Mouse (Mus musculus): ENCODE measurements around the gene Adarb1. TPM values are rescaled to one million over a fixed set of nuclear protein-coding genes. Genes with fewer than 3 reads are reported as not detected.

The Adarb1 gene
- total RNA-seq, 1 experiment: 6.3 TPM

DNA sequence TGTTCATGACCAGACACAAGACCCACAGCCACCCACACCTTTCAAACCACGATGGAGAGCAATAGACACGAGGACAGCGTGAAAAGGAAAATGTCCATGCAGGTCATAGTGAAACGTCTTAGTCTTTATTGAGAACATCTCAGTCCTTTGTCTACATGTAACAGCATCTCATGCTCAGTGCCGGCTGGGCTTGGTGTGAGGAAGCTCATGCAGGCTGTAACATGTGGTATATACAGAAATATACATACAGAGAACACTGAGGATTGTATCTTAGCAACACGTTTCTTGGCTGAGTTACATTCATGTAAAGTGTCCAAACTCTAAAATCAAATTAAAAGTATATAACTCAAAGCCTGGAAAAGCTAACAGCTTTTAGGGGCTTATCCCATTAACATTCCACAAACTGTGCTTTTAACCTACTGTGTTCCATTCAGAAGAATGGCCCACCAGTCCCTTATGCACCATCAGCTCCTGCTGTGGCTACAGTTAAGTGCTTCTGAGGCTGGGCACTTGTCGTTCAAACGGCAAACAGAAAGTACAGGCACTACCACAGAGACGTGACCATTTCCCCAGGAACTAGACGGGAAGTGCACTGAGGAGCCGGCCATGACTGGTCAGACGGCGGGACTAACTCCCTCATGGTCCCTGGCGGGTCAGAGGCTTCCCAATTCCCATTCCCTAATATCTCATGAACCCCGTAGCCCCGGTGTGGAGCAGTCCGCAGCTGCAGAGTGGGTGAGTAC lies 127.3 kb downstream of the Adarb1 start:
- no peak for DNase-seq (ENCODE audit: low read depth, low spot score)
- no peaks in the 10 kb centered on the region for H3K4me1 ChIP-seq (ENCODE audit: control insufficient read depth in 2 of 2, insufficient read depth in 2 of 2, low read length in 2 of 2, poor library complexity in 1 of 2)
- no peak overlapping the region for H3K27ac ChIP-seq (ENCODE audit: insufficient read depth, low read depth, low read length, poor library complexity, severe bottlenecking)
- H3K9ac ChIP-seq (ENCODE audit: insufficient read depth, low read depth, low read length, poor library complexity, severe bottlenecking): no peak overlapping the region
- H3K4me3 ChIP-seq (ENCODE audit: insufficient read depth in 1 of 2, low read depth in 1 of 2, low read length in 2 of 2, poor library complexity in 1 of 2, severe bottlenecking in 1 of 2): no peak overlapping the region
- H3K36me3 ChIP-seq (ENCODE audit: control insufficient read depth, insufficient read depth, low read length, poor library complexity, severe bottlenecking): no peaks in the 10 kb centered on the region
- TF ChIP-seq HCFC1 (IDR thresholded peaks at IDR 0.05; ENCODE audit: borderline replicate concordance, insufficient read depth, low read length): no peak
- TF ChIP-seq CHD2 (IDR thresholded peaks at IDR 0.05; ENCODE audit: low read depth, low read length): no peak
- TF ChIP-seq ZC3H11A (IDR thresholded peaks at IDR 0.05; ENCODE audit: borderline replicate concordance, low read depth, low read length): no peak
- TF ChIP-seq ZNF384 (IDR thresholded peaks at IDR 0.05; ENCODE audit: low read depth, low read length): no peak
- TF ChIP-seq MAFK (IDR thresholded peaks at IDR 0.05; ENCODE audit: insufficient read depth, low read depth, low read length): no peak
- in situ Hi-C loops (cut with MboI; ENCODE audit: low sequenced_read_pairs in 2 of 2, unreplicated experiment in 2 of 2): no loop called here
- H3K9me3 ChIP-seq (ENCODE audit: control insufficient read depth, insufficient read depth, low read depth, low read length): no peaks in the 10 kb centered on the region

DNA sequence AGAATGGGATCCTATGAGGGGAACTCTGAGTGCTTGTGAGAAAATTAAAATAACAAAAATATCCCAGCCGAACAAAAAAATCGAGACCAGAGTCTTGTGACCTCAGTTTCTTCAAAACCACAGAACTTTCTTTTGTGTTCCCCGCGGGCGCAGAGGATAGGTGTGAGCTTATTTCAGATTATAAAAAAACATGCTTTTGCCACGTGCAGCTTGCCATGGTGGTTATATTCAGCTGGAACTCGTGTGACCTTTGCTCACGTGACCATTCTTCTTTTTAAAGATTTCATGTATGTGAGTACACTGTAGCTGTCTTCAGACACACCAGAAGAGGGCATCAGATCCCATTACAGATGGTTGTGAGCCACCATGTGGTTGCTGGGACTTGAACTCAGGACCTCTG lies 128.5 kb downstream of the Adarb1 start:
- Histone ChIP-seq H3K36me3 (ENCODE audit: control insufficient read depth, insufficient read depth, low read length, poor library complexity, severe bottlenecking) (no peaks in the 10 kb centered on the region), H3K9me3 (ENCODE audit: control insufficient read depth, insufficient read depth, low read depth, low read length) (no peaks in the 10 kb centered on the region), H3K9ac (ENCODE audit: insufficient read depth, low read depth, low read length, poor library complexity, severe bottlenecking) (no peak overlapping the region), H3K27ac (ENCODE audit: insufficient read depth, low read depth, low read length, poor library complexity, severe bottlenecking) (no peak overlapping the region), H3K4me1 (ENCODE audit: control insufficient read depth in 2 of 2, insufficient read depth in 2 of 2, low read length in 2 of 2, poor library complexity in 1 of 2) (no peaks in the 10 kb centered on the region), H3K4me3 (ENCODE audit: insufficient read depth in 1 of 2, low read depth in 1 of 2, low read length in 2 of 2, poor library complexity in 1 of 2, severe bottlenecking in 1 of 2) (no peak overlapping the region)
- TF ChIP-seq ZC3H11A (IDR thresholded peaks at IDR 0.05; ENCODE audit: borderline replicate concordance, low read depth, low read length): no peak
- in situ Hi-C loops (cut with MboI; ENCODE audit: low sequenced_read_pairs in 2 of 2, unreplicated experiment in 2 of 2): loop anchor here in 1 of 2 experiments (5.0 kb wide), 1 partner anchor 223 kb away; no protein-coding TSS in a partner anchor
- no peak for DNase-seq (ENCODE audit: low read depth, low spot score)

DNA sequence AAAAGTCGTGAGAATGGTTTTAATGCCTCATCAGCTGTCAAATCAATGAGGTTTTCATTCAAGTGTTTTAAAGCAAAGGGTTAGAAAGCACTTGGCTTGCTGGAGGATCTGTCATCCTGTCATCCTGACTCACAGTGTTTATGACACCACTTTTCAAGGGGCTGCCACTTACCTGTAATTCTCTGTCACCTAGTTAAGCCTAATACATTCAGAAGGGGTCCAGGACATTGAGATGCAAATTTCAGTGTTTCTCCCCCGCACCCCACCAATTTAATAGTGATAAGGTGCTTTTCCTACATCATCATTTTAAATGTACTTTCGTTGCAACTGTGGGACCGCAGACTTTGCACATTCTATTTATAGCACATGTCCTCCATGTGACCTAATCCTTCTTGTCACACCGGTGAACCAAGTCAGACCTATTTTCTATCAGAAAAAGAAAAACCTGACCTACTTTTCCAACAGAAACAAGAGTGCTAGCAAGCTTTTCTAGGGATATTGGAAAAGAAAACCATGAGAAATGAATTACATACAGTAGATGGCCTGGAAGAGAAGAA lies 129.4 kb downstream of the Adarb1 start:
- H3K9me3 ChIP-seq (ENCODE audit: control insufficient read depth, insufficient read depth, low read depth, low read length): no peaks in the 10 kb centered on the region
- no peak overlapping the region for H3K9ac ChIP-seq (ENCODE audit: insufficient read depth, low read depth, low read length, poor library complexity, severe bottlenecking)
- DNase-seq (ENCODE audit: low read depth, low spot score): no peak
- in situ Hi-C loops (cut with MboI; ENCODE audit: low sequenced_read_pairs in 2 of 2, unreplicated experiment in 2 of 2): loop anchor here in 1 of 2 experiments (5.0 kb wide), 1 partner anchor 224 kb away; no protein-coding TSS in a partner anchor
- H3K4me3 ChIP-seq (ENCODE audit: insufficient read depth in 1 of 2, low read depth in 1 of 2, low read length in 2 of 2, poor library complexity in 1 of 2, severe bottlenecking in 1 of 2): no peak overlapping the region
- no peak overlapping the region for H3K27ac ChIP-seq (ENCODE audit: insufficient read depth, low read depth, low read length, poor library complexity, severe bottlenecking)
- H3K4me1 ChIP-seq (ENCODE audit: control insufficient read depth in 2 of 2, insufficient read depth in 2 of 2, low read length in 2 of 2, poor library complexity in 1 of 2): no peaks in the 10 kb centered on the region
- H3K36me3 ChIP-seq (ENCODE audit: control insufficient read depth, insufficient read depth, low read length, poor library complexity, severe bottlenecking): no peaks in the 10 kb centered on the region
- TF ChIP-seq MAFK (IDR thresholded peaks at IDR 0.05; ENCODE audit: insufficient read depth, low read depth, low read length) (no peak), ZC3H11A (IDR thresholded peaks at IDR 0.05; ENCODE audit: borderline replicate concordance, low read depth, low read length) (no peak), CHD2 (IDR thresholded peaks at IDR 0.05; ENCODE audit: low read depth, low read length) (no peak), HCFC1 (IDR thresholded peaks at IDR 0.05; ENCODE audit: borderline replicate concordance, insufficient read depth, low read length) (no peak), ZNF384 (IDR thresholded peaks at IDR 0.05; ENCODE audit: low read depth, low read length) (no peak)

DNA sequence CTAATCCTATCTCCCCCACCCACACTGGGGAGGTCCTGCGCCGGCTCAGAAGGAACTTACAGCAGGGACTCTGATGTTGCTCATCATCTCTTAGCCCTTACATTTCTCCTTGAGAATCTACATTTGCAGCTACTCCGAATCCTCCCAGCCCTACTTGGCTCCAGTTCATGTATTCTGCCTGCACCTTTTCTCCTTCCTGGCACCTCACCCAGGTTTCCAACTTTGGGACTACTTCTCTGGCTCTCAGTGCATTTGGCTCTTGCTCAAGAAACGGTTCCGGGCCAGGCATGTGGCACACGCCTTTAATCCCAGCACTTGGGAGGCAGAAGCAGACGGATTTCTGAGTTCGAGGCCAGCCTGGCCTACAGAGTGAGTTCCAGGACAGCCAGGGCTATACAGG lies 130.4 kb downstream of the Adarb1 start:
- H3K36me3 ChIP-seq (ENCODE audit: control insufficient read depth, insufficient read depth, low read length, poor library complexity, severe bottlenecking): no peaks in the 10 kb centered on the region
- H3K9me3 ChIP-seq (ENCODE audit: control insufficient read depth, insufficient read depth, low read depth, low read length): no peaks in the 10 kb centered on the region
- DNase-seq (ENCODE audit: low read depth, low spot score): no peak
- no peaks in the 10 kb centered on the region for H3K4me1 ChIP-seq (ENCODE audit: control insufficient read depth in 2 of 2, insufficient read depth in 2 of 2, low read length in 2 of 2, poor library complexity in 1 of 2)
- no peak overlapping the region for H3K9ac ChIP-seq (ENCODE audit: insufficient read depth, low read depth, low read length, poor library complexity, severe bottlenecking)
- in situ Hi-C loops (cut with MboI; ENCODE audit: low sequenced_read_pairs in 2 of 2, unreplicated experiment in 2 of 2): loop anchor here in 1 of 2 experiments (5.0 kb wide), 1 partner anchor 225 kb away; no protein-coding TSS in a partner anchor
- TF ChIP-seq MAFK (IDR thresholded peaks at IDR 0.05; ENCODE audit: insufficient read depth, low read depth, low read length) (no peak), ZC3H11A (IDR thresholded peaks at IDR 0.05; ENCODE audit: borderline replicate concordance, low read depth, low read length) (no peak), HCFC1 (IDR thresholded peaks at IDR 0.05; ENCODE audit: borderline replicate concordance, insufficient read depth, low read length) (no peak), ZNF384 (IDR thresholded peaks at IDR 0.05; ENCODE audit: low read depth, low read length) (no peak), CHD2 (IDR thresholded peaks at IDR 0.05; ENCODE audit: low read depth, low read length) (no peak)
- H3K27ac ChIP-seq (ENCODE audit: insufficient read depth, low read depth, low read length, poor library complexity, severe bottlenecking): no peak overlapping the region
- H3K4me3 ChIP-seq (ENCODE audit: insufficient read depth in 1 of 2, low read depth in 1 of 2, low read length in 2 of 2, poor library complexity in 1 of 2, severe bottlenecking in 1 of 2): no peak overlapping the region

Measured in ES-E14 (cell line).